Mouse (Mus musculus) small intestine, adult 2 months (tissue): ENCODE results near the gene Prpf18.

Experiments
- CTCF ChIP-seq: fragments of 200-500 bp; IDR thresholded peaks from 2 replicates; pipeline ENCODE4 v1.5.1; 2012; ENCODE audit warnings: low read depth, mild to moderate bottlenecking, control low read depth, inconsistent platforms, low read length, moderate library complexity, mixed read lengths; ENCODE audit not compliant: insufficient replicate concordance, insufficient read length; ENCODE audit errors: extremely low read depth
- POLR2A ChIP-seq: fragments of 200-500 bp; IDR thresholded peaks from 2 replicates; pipeline ENCODE4 v1.6.1; 2012; ENCODE audit warnings: low read depth, mild to moderate bottlenecking, control low read depth, inconsistent platforms, low read length, moderate library complexity

GRCm38 (mm10) chr2:4611704-4612103 is 40.2 kb downstream of the Prpf18 start:
- TF ChIP-seq CTCF, result no peak
- no peak for TF ChIP-seq POLR2A
